Mouse (Mus musculus): ENCODE measurements around the gene Ccl9. TPM values are rescaled to one million over a fixed set of nuclear protein-coding genes. Genes with fewer than 3 reads are reported as not detected.

Ccl9 gene
- total RNA-seq, 1 experiment = 0.18 TPM

DNA sequence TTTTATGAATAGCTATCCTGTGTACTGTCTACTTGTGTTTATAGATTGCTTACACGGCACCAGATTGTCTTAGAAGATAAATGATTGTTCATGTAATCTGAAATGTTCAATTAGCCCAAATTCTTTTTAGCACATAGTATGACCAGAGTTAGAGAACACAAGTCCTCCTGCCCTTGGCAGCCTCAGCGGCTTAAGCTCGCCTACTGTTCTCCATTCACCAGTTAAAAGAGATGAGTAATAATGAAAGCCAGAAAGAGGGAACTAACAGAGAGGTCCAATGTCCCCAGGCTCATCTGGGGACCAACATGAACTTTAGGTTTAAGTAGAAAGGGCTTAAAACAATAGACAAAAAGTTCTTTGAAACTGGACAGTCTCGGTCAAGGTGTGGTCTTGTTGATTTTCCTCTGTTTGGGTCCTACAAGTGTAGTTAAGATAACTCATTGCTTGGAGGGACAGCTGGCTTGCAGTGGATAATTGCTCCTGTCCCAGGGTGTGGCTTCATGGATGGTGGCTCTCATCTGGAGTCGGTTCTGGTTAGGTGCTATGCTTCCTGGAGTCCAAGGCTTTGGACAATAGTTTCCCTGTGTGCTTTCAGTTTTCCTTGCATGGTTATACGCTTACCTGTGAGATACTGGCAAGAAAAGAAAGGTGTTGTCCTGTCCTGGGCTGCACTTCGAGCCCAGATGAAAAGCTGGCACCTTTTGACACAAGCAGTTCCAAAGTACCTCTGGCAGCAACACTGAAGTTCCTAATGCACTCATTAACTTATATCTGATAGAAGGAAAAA is 17.4 kb upstream of the Ccl9 start:
- TF ChIP-seq CHD2 (IDR thresholded peaks at IDR 0.05; ENCODE audit: low read depth, low read length) (no peak), ZNF384 (IDR thresholded peaks at IDR 0.05; ENCODE audit: low read depth, low read length) (no peak), HCFC1 (IDR thresholded peaks at IDR 0.05; ENCODE audit: borderline replicate concordance, insufficient read depth, low read length) (no peak), MAFK (IDR thresholded peaks at IDR 0.05; ENCODE audit: insufficient read depth, low read depth, low read length) (no peak), ZC3H11A (IDR thresholded peaks at IDR 0.05; ENCODE audit: borderline replicate concordance, low read depth, low read length) (no peak)
- Histone ChIP-seq H3K36me3 (ENCODE audit: control insufficient read depth, insufficient read depth, low read length, poor library complexity, severe bottlenecking) (no peaks in the 10 kb centered on the region), H3K27ac (ENCODE audit: insufficient read depth, low read depth, low read length, poor library complexity, severe bottlenecking) (no peak overlapping the region), H3K9ac (ENCODE audit: insufficient read depth, low read depth, low read length, poor library complexity, severe bottlenecking) (no peak overlapping the region), H3K4me3 (ENCODE audit: insufficient read depth in 1 of 2, low read depth in 1 of 2, low read length in 2 of 2, poor library complexity in 1 of 2, severe bottlenecking in 1 of 2) (no peak overlapping the region), H3K9me3 (ENCODE audit: control insufficient read depth, insufficient read depth, low read depth, low read length) (no peaks in the 10 kb centered on the region), H3K4me1 (ENCODE audit: control insufficient read depth in 2 of 2, insufficient read depth in 2 of 2, low read length in 2 of 2, poor library complexity in 1 of 2) (no peaks in the 10 kb centered on the region)
- DNase-seq (ENCODE audit: low read depth, low spot score) = no peak
- in situ Hi-C loops (cut with MboI; ENCODE audit: low sequenced_read_pairs in 2 of 2, unreplicated experiment in 2 of 2) = no loop called here

DNA sequence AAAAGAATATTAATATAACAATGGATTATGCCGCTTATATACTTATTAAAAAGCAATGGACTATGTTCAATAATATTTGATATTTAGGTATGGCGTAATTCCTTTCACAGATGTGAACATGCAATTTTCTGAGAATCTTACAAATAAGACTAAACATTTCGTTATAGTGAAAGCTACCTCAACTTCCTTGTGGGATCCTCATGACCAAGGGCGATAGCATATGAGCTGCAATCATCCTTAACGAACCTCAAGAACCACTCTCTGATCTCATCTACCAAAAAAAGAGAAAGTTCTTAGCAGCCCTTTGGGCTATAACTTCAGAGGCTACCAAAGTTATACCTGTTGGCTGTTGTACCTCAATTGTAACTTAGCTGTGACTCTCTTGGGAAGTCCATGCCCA is 15.0 kb upstream of the Ccl9 start:
- H3K4me1 ChIP-seq (ENCODE audit: control insufficient read depth in 2 of 2, insufficient read depth in 2 of 2, low read length in 2 of 2, poor library complexity in 1 of 2) = no peaks in the 10 kb centered on the region
- no peak overlapping the region for H3K4me3 ChIP-seq (ENCODE audit: insufficient read depth in 1 of 2, low read depth in 1 of 2, low read length in 2 of 2, poor library complexity in 1 of 2, severe bottlenecking in 1 of 2)
- in situ Hi-C loops (cut with MboI; ENCODE audit: low sequenced_read_pairs in 2 of 2, unreplicated experiment in 2 of 2) = no loop called here
- no peak overlapping the region for H3K9ac ChIP-seq (ENCODE audit: insufficient read depth, low read depth, low read length, poor library complexity, severe bottlenecking)
- H3K9me3 ChIP-seq (ENCODE audit: control insufficient read depth, insufficient read depth, low read depth, low read length) = no peaks in the 10 kb centered on the region
- no peaks in the 10 kb centered on the region for H3K36me3 ChIP-seq (ENCODE audit: control insufficient read depth, insufficient read depth, low read length, poor library complexity, severe bottlenecking)
- TF ChIP-seq MAFK (IDR thresholded peaks at IDR 0.05; ENCODE audit: insufficient read depth, low read depth, low read length) (no peak), ZNF384 (IDR thresholded peaks at IDR 0.05; ENCODE audit: low read depth, low read length) (no peak), CHD2 (IDR thresholded peaks at IDR 0.05; ENCODE audit: low read depth, low read length) (no peak)
- no peak overlapping the region for H3K27ac ChIP-seq (ENCODE audit: insufficient read depth, low read depth, low read length, poor library complexity, severe bottlenecking)
- DNase-seq (ENCODE audit: low read depth, low spot score) = no peak

DNA sequence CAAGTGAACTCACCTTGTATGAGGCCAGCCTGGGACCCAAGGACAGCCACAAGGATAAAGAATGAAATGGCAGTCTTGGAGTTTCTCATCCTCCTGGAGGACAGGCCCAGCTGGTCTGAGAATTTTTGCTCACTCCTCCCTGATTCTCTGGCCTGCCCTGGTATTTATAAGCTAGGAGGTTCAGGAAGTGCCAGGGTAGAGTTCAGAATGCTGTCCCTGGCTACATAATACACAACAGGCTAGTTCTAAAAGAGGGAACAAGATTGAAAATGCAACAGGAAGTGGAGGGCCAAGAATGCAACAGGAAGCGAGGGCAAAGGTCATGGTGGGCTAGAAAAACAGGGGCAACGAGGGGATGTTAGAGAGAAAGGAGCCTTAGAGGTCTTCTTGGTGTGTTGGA is 14.4 kb upstream of the Ccl9 start, which contains the start of gene Ccl6:
Ccl6 (minus strand) TSS at position 235 of the 400 bp plus-strand sequence.
- no peak within 1 kb of the TSS for H3K27ac ChIP-seq (ENCODE audit: insufficient read depth, low read depth, low read length, poor library complexity, severe bottlenecking)

DNA sequence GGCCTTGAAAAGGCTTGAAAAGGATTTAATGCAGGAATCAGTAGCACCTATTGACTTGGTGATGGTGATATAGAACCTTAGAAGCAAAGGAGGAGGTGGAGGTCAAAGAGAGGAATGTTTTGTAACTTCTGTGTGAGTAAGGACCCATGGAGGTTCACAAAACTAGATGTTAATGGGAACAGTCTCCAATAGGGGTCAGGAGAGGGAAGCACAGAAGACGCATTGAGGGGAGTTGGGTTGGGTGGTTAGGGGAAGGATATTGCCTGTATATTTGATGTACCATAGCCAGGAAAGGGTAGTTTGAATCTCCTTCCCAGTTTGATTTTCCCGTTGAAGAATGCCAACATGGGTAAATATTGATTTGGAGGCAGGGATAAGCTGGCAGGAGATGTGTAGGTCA is 5.8 kb upstream of the Ccl9 start:
- Histone ChIP-seq H3K27ac (ENCODE audit: insufficient read depth, low read depth, low read length, poor library complexity, severe bottlenecking) (no peak overlapping the region), H3K4me3 (ENCODE audit: insufficient read depth in 1 of 2, low read depth in 1 of 2, low read length in 2 of 2, poor library complexity in 1 of 2, severe bottlenecking in 1 of 2) (no peak overlapping the region), H3K4me1 (ENCODE audit: control insufficient read depth in 2 of 2, insufficient read depth in 2 of 2, low read length in 2 of 2, poor library complexity in 1 of 2) (peaks cover 0 to 8% of the 10 kb centered on the region in 2 experiments; a peak in 2 of 4 replicates), H3K36me3 (ENCODE audit: control insufficient read depth, insufficient read depth, low read length, poor library complexity, severe bottlenecking) (no peaks in the 10 kb centered on the region), H3K9me3 (ENCODE audit: control insufficient read depth, insufficient read depth, low read depth, low read length) (no peaks in the 10 kb centered on the region), H3K9ac (ENCODE audit: insufficient read depth, low read depth, low read length, poor library complexity, severe bottlenecking) (no peak overlapping the region)
- no peak for DNase-seq (ENCODE audit: low read depth, low spot score)
- in situ Hi-C loops (cut with MboI; ENCODE audit: low sequenced_read_pairs in 2 of 2, unreplicated experiment in 2 of 2) = no loop called here
- TF ChIP-seq ZNF384 (IDR thresholded peaks at IDR 0.05; ENCODE audit: low read depth, low read length) (no peak), MAFK (IDR thresholded peaks at IDR 0.05; ENCODE audit: insufficient read depth, low read depth, low read length) (no peak), ZC3H11A (IDR thresholded peaks at IDR 0.05; ENCODE audit: borderline replicate concordance, low read depth, low read length) (no peak), HCFC1 (IDR thresholded peaks at IDR 0.05; ENCODE audit: borderline replicate concordance, insufficient read depth, low read length) (no peak), CHD2 (IDR thresholded peaks at IDR 0.05; ENCODE audit: low read depth, low read length) (no peak)

More for the DNA sequence above, 14.4 kb upstream of the Ccl9 start, which contains the start of gene Ccl6:
- Histone ChIP-seq H3K4me3 (ENCODE audit: insufficient read depth in 1 of 2, low read depth in 1 of 2, low read length in 2 of 2, poor library complexity in 1 of 2, severe bottlenecking in 1 of 2) (no peak within 1 kb of the TSS), H3K9me3 (ENCODE audit: control insufficient read depth, insufficient read depth, low read depth, low read length) (no peaks in the 10 kb centered on the region), H3K4me1 (ENCODE audit: control insufficient read depth in 2 of 2, insufficient read depth in 2 of 2, low read length in 2 of 2, poor library complexity in 1 of 2) (no peaks in the 10 kb centered on the region), H3K9ac (ENCODE audit: insufficient read depth, low read depth, low read length, poor library complexity, severe bottlenecking) (no peak within 1 kb of the TSS), H3K36me3 (ENCODE audit: control insufficient read depth, insufficient read depth, low read length, poor library complexity, severe bottlenecking) (no peaks in the 10 kb centered on the region)
- in situ Hi-C loops (cut with MboI; ENCODE audit: low sequenced_read_pairs in 2 of 2, unreplicated experiment in 2 of 2) = no loop called here
- TF ChIP-seq CHD2 (IDR thresholded peaks at IDR 0.05; ENCODE audit: low read depth, low read length) = no peak
- TF ChIP-seq HCFC1 (IDR thresholded peaks at IDR 0.05; ENCODE audit: borderline replicate concordance, insufficient read depth, low read length) = no peak
- TF ChIP-seq ZC3H11A (IDR thresholded peaks at IDR 0.05; ENCODE audit: borderline replicate concordance, low read depth, low read length) = no peak
- no peak for TF ChIP-seq MAFK (IDR thresholded peaks at IDR 0.05; ENCODE audit: insufficient read depth, low read depth, low read length)
- no peak for TF ChIP-seq ZNF384 (IDR thresholded peaks at IDR 0.05; ENCODE audit: low read depth, low read length)
- no peak for DNase-seq (ENCODE audit: low read depth, low spot score)

Measured in ES-E14 (cell line).